Mouse (Mus musculus): ENCODE measurements around the gene Vegfa. TPM values are rescaled to one million over a fixed set of nuclear protein-coding genes. Genes with fewer than 3 reads are reported as not detected.

Gene Vegfa
- 6.0 and 7.4 TPM in 2 replicates for polyA plus RNA-seq (2015; fragmentation: Nextera tagmentation; extraction: Ambion mirVana)

DNA sequence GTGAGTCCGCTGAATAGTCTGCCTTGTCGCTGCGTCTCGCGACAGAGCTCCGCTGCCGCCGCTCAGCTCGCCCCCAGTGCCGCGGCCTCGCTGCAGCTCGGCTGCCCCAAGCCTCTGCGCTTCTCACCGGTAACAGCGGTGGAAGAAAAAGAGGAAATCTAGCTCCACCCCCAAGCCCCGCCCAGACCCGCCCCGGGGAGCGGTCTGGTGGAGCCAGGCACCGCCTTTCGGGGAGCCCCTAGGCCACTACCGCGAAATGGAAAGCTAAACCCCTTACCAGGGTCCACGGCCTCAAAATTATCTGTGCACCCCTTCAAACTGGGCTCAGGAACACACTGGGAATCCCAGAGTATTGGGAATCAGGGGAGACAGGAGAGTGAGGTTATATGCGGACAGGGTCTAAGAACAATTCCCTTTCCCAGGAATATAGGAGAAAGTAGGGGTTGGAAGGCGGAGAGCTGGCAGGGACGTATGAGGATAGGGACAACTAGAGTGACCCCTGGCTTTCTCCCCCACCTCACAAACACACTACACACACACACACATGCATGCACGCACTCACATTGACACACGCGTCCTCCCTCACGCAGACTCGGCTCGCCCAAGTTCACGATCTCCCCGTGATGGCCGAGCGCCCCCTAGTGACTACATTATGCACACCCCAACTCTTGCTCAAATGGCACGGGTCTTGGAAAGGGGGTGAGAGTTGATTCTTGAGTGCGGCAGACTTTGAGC is at the start of gene Vegfa:
Gene Vegfa, minus strand, starts transcription at position 113 of the 735 bp plus-strand sequence.
- peak within 1 kb of the TSS; percentile 97 for H3K27ac ChIP-seq
- H3K27me3 ChIP-seq: no peaks in the 10 kb centered on the region
- WGBS: under 1% methylated on average over 40 of the region's 40 CpGs
- peak within 1 kb of the TSS; percentile 90 for H3K4me2 ChIP-seq
- H3K4me1 ChIP-seq (replicated peaks): peaks cover 46% of the 10 kb centered on the region
- H3K4me3 ChIP-seq: peak within 1 kb of the TSS; percentile 73
- H3K36me3 ChIP-seq: no peaks in the 10 kb centered on the region
- ATAC-seq (replicated peaks; ENCODE audit: insufficient number of reproducible peaks, insufficient read depth, low FRiP score, low read depth): peak; percentile 80
- peak within 1 kb of the TSS; percentile 91 for H3K9ac ChIP-seq
- no peaks in the 10 kb centered on the region for H3K9me3 ChIP-seq (replicated peaks)

DNA sequence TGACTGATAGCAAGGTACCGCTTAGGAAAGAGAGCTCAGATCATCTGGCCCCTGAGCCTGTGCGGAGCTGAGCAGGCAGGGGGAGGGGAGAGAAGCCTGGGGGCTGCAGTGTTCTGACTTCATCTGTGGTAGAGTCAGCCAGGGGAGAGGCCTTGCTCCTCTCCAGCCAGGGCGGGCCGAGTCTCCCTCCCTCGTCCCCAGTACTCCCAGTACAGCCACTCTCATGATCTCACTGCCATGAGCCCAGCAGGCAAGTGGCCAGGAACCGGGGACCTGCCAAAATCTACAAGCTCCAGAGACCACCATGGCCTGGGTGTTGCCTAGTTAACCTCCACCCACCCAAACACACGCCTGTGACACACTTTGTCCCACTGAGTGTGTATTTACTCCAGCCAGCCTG is 49.5 kb upstream of the Vegfa start:
- H3K36me3 ChIP-seq: no peaks in the 10 kb centered on the region
- no peak overlapping the region for H3K4me3 ChIP-seq
- peaks cover 38% of the 10 kb centered on the region for H3K4me1 ChIP-seq (replicated peaks)
- no peak overlapping the region for H3K9ac ChIP-seq
- H3K4me2 ChIP-seq: no peak overlapping the region
- peak; percentile 51; the same call in 1 of the 2 replicates for ATAC-seq (replicated peaks; ENCODE audit: insufficient number of reproducible peaks, insufficient read depth, low FRiP score, low read depth)
- 0 out of 2 replicates have a peak overlapping the region, but pooled peaks have one; percentile 3 for H3K27ac ChIP-seq
- H3K27me3 ChIP-seq: no peaks in the 10 kb centered on the region
- no peaks in the 10 kb centered on the region for H3K9me3 ChIP-seq (replicated peaks)
- WGBS: 51% methylated on average over 7 of the region's 7 CpGs

DNA sequence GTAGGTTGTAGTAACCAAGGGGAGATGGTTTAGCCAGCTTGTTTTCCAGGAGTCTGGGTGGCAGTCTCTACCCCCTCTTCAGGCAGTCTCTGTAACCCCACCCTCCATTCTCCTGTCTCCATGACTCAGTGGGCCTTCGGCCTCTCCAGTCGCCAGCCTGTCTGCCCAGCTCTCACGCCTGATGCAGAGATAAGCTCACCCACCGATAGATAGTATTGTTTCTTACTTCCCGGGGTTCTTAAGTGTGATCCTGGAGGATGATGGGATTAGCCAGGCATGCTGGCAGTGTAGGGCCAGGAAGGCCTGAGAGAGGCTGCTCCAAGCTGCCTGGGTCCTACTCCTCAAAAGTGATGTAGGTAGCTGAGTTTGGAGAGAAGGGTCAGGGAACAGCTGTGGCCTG is 48.9 kb upstream of the Vegfa start:
- H3K4me3 ChIP-seq: no peak overlapping the region
- WGBS: 41% methylated on average over 5 of the region's 5 CpGs
- no peak overlapping the region for H3K9ac ChIP-seq
- H3K27me3 ChIP-seq: no peaks in the 10 kb centered on the region
- H3K27ac ChIP-seq: 0 out of 2 replicates have a peak overlapping the region, but pooled peaks have one; percentile 3
- peaks cover 34% of the 10 kb centered on the region for H3K4me1 ChIP-seq (replicated peaks)
- H3K9me3 ChIP-seq (replicated peaks): no peaks in the 10 kb centered on the region
- no peak overlapping the region for H3K4me2 ChIP-seq
- no peak for ATAC-seq (replicated peaks; ENCODE audit: insufficient number of reproducible peaks, insufficient read depth, low FRiP score, low read depth)
- H3K36me3 ChIP-seq: no peaks in the 10 kb centered on the region

DNA sequence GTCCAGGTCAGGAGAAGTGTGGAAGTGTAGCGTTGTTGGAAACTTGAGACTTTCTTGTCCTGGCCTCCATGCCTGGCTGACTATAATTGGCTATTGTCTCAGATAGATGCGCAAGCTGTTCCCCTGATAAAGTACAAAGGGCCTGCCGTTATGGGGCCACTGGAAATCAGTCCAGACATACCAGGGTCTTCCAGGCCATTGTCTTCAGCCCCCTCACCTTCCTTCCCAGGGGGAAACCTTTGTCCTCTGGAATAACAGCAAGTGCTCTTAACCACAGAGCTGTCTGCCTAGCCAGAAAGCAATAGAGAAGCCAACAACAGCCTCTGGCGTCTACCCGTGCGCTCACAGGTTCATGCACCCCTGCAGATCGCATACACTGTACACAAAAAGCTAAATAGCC is 48.2 kb upstream of the Vegfa start:
- Histone ChIP-seq H3K4me3 (no peak overlapping the region), H3K9ac (no peak overlapping the region), H3K36me3 (no peaks in the 10 kb centered on the region), H3K4me1 (replicated peaks) (peaks cover 34% of the 10 kb centered on the region), H3K4me2 (no peak overlapping the region), H3K27ac (no peak overlapping the region), H3K27me3 (no peaks in the 10 kb centered on the region), H3K9me3 (replicated peaks) (no peaks in the 10 kb centered on the region)
- no peak for ATAC-seq (replicated peaks; ENCODE audit: insufficient number of reproducible peaks, insufficient read depth, low FRiP score, low read depth)
- WGBS: 64% methylated on average over 7 of the region's 7 CpGs

DNA sequence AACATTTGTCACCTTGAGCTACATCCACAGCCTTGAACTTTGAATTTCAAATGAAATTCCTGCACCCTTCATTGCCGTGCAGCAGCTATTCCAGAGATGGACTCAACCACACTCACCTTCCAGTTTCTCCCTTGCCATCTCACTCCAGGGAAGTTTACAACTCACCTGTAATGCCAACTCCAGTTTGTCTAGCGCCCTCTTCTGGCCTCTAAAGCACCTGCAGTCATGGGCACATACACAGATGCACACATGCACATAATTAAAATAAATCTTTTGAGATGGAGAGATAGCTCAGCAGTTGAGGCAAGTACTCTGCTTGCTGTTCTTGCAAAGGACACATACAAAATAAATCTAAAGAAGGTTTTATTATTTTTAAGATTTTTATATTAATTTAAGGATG is 46.9 kb upstream of the Vegfa start:
- Histone ChIP-seq H3K9me3 (replicated peaks) (no peaks in the 10 kb centered on the region), H3K4me1 (replicated peaks) (peaks cover 33% of the 10 kb centered on the region), H3K4me3 (no peak overlapping the region), H3K9ac (no peak overlapping the region), H3K27me3 (no peaks in the 10 kb centered on the region), H3K36me3 (no peaks in the 10 kb centered on the region), H3K4me2 (no peak overlapping the region), H3K27ac (no peak overlapping the region)
- 70% methylated on average over 2 of the region's 2 CpGs for WGBS
- no peak for ATAC-seq (replicated peaks; ENCODE audit: insufficient number of reproducible peaks, insufficient read depth, low FRiP score, low read depth)

DNA sequence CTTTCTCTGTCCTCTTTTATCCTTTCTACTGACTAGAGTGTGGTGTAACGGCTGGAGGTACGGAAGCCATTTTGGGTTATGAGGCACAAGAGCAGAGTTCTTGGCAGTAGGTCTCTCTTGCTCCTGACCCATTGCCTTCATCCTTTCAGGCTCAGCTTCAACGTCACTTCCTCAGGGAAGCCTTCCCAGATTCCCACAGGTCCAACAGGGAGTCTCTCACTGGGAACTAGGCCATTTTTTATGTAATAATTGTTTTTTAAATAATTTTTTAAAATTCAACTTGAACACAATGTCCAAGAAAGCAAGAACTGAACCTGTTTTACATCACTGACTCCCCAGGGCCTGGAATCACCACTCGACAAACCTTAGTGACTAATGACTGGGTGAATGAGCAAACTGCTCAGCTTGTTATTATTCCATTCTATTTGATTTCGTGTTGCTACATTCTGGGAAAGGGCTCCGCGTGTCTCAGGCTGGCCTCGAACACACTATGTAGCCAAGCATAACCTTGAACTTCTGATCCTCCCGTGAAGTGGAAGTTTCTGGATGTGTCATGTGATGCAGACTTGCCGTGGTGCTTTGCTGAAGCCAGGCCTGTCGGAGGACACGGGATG is 45.9 kb upstream of the Vegfa start:
- WGBS: 82% methylated on average over 12 of the region's 12 CpGs
- Histone ChIP-seq H3K4me3 (no peak overlapping the region), H3K9ac (no peak overlapping the region), H3K36me3 (no peaks in the 10 kb centered on the region), H3K9me3 (replicated peaks) (no peaks in the 10 kb centered on the region), H3K4me1 (replicated peaks) (peaks cover 30% of the 10 kb centered on the region), H3K27ac (no peak overlapping the region), H3K4me2 (no peak overlapping the region), H3K27me3 (no peaks in the 10 kb centered on the region)
- ATAC-seq (replicated peaks; ENCODE audit: insufficient number of reproducible peaks, insufficient read depth, low FRiP score, low read depth): no peak

DNA sequence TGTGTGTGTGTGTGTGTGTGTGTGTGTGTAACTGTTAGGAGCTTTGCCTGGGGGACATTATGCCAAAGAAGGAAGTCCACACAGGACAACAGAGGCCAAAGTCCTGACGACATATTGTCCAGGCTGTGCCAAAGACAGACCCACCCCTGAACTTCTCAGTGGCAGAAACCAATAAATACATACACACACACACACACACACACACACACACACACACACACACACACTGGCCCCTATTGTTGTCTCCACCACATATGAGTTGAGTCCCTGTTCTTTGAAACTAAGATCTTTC is 44.0 kb upstream of the Vegfa start:
- 60% methylated on average over 1 of the region's 1 CpGs for WGBS
- no peaks in the 10 kb centered on the region for H3K9me3 ChIP-seq (replicated peaks)
- no peaks in the 10 kb centered on the region for H3K36me3 ChIP-seq
- no peaks in the 10 kb centered on the region for H3K27me3 ChIP-seq
- H3K9ac ChIP-seq: no peak overlapping the region
- no peak overlapping the region for H3K4me3 ChIP-seq
- ATAC-seq (replicated peaks; ENCODE audit: insufficient number of reproducible peaks, insufficient read depth, low FRiP score, low read depth): no peak
- no peak overlapping the region for H3K27ac ChIP-seq
- no peak overlapping the region for H3K4me2 ChIP-seq
- H3K4me1 ChIP-seq (replicated peaks): peaks cover 23% of the 10 kb centered on the region

DNA sequence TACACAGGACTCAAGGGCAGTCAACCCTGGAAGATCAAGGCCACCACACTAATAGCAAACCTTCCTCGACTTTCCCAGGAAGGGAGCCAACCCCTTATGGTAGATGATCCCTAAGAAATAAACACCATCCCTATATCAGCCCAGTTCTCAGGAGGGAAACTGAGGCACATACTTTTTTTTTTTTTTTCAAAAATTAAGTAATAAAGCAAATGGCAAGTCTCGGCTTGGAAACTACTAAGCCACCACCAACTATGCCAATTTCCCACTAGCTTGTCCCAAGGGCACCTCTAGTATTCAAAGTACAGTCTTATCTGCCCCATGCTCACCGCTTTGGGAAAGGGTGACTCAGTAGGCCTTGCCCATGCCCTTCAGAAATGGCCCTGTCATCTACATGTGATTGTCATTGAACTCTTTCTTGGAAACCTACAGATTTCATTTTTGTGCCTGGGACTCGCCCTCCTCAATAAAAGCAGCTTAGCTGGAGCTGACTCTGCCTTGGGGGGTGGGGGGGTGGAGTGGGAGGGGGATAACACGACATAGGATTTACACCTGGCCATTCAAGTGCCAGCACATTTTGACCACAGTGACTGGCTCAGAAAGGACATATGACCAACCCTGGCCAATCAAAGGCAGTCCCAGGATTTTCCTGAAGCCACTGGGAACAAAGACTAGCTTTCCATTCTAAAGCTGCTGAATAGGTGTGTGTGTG is 43.5 kb upstream of the Vegfa start:
- H3K4me2 ChIP-seq: no peak overlapping the region
- no peak overlapping the region for H3K27ac ChIP-seq
- H3K9me3 ChIP-seq (replicated peaks): no peaks in the 10 kb centered on the region
- H3K4me1 ChIP-seq (replicated peaks): peaks cover 20% of the 10 kb centered on the region
- no peak for ATAC-seq (replicated peaks; ENCODE audit: insufficient number of reproducible peaks, insufficient read depth, low FRiP score, low read depth)
- H3K4me3 ChIP-seq: no peak overlapping the region
- no peaks in the 10 kb centered on the region for H3K36me3 ChIP-seq
- WGBS: 69% methylated on average over 5 of the region's 5 CpGs
- no peaks in the 10 kb centered on the region for H3K27me3 ChIP-seq
- no peak overlapping the region for H3K9ac ChIP-seq

DNA sequence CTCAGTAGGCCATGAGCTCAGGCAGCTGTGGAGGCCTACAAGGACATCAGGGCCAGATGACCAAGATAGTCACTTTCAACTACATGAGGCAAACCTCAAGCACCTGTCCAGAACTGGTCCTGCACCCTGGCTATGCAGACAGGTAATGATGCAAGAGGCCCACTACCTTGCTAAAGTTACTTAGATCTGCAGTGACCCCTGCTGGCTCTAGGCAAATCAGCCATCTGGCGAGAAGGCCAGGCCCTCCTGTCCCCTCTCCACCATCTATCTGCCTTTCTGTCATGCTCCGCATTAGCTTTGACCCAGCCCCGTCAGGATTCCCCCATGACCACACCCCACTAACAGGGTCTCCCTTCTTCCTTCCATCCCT is 42.9 kb upstream of the Vegfa start:
- H3K4me2 ChIP-seq: no peak overlapping the region
- H3K4me3 ChIP-seq: no peak overlapping the region
- no peaks in the 10 kb centered on the region for H3K36me3 ChIP-seq
- H3K27ac ChIP-seq: no peak overlapping the region
- no peaks in the 10 kb centered on the region for H3K27me3 ChIP-seq
- no peak for ATAC-seq (replicated peaks; ENCODE audit: insufficient number of reproducible peaks, insufficient read depth, low FRiP score, low read depth)
- H3K4me1 ChIP-seq (replicated peaks): peaks cover 17% of the 10 kb centered on the region
- 40% methylated on average over 3 of the region's 3 CpGs for WGBS
- H3K9ac ChIP-seq: no peak overlapping the region
- H3K9me3 ChIP-seq (replicated peaks): no peaks in the 10 kb centered on the region

DNA sequence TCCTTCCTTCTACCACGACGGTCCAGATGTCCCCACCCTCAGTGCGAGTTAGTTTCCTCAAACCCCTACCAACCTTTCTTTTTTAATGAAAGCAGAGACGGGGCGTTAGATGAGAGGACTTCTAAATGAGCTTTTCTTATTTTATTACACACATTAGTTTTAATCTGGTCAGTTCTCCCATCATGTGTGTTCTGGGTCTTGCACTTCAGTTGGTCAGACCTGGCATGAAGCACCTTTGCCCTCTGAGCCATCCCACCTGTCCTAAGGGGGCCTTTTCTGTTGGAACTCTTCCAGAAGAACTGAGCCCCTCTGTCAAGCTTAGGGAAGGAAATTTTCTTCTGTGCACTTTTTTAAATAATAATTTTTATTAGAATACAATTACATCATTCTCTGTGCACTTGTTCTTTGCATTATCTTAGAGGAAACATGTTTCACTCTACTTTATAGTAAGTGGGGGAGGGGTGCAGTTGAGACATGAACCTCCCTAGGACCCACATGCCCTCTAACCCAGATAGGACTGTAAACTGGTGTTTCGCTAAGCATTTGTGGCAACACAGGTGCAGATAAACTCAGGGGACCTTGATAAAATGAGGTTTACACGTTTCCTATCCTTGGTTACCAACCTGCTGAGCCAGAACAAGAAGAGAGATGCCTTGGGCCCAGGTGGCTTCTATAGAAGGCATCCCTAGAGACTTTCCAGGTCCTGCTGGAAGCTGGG is 42.4 kb upstream of the Vegfa start:
- Histone ChIP-seq H3K27me3 (no peaks in the 10 kb centered on the region), H3K27ac (no peak overlapping the region), H3K4me2 (peak overlapping the region; percentile 58), H3K36me3 (no peaks in the 10 kb centered on the region), H3K4me1 (replicated peaks) (peaks cover 17% of the 10 kb centered on the region), H3K9me3 (replicated peaks) (no peaks in the 10 kb centered on the region), H3K9ac (no peak overlapping the region), H3K4me3 (no peak overlapping the region; the same call in 1 of the 2 replicates)
- WGBS: 55% methylated on average over 7 of the region's 7 CpGs
- no peak for ATAC-seq (replicated peaks; ENCODE audit: insufficient number of reproducible peaks, insufficient read depth, low FRiP score, low read depth)

DNA sequence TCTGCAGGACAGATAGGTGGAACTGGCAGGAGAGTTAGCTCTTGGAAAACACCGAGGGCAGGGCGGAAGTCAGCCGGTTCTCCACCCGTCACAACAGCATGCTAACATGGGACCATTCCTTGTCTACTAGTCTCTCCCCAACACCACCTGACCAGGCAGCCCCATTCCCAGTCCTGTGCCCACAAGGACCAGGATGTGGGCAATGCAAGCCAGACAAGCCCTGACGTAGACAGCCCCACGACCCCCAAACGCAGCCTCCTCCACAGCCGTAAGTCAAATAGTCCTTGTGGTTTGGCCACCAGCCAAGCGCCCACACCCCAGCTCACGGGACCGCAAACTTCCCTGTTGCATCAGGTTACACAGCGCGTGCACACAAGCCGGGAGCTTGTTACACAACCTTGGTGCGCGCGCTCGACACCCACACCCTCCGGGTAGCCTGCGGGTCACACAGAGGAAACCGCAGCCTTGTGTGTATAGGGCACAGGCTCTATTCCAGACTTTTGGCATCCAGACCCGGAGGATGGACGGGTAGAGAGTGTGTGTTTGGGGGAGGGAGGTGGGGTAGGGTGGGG is 41.6 kb upstream of the Vegfa start:
- Histone ChIP-seq H3K9ac (no peak overlapping the region; the same call in 1 of the 2 replicates), H3K4me2 (peak overlapping the region; percentile 58), H3K36me3 (no peaks in the 10 kb centered on the region), H3K27ac (peak overlapping the region; percentile 18; the same call in 1 of the 2 replicates), H3K27me3 (no peaks in the 10 kb centered on the region), H3K4me3 (no peak overlapping the region; the same call in 1 of the 2 replicates), H3K9me3 (replicated peaks) (no peaks in the 10 kb centered on the region), H3K4me1 (replicated peaks) (peaks cover 17% of the 10 kb centered on the region)
- peak; percentile 58 for ATAC-seq (replicated peaks; ENCODE audit: insufficient number of reproducible peaks, insufficient read depth, low FRiP score, low read depth)
- 32% methylated on average over 23 of the region's 23 CpGs for WGBS
